Comparison of ENCODE assay signal across 9 mouse cellular contexts in the genomic region with DNA sequence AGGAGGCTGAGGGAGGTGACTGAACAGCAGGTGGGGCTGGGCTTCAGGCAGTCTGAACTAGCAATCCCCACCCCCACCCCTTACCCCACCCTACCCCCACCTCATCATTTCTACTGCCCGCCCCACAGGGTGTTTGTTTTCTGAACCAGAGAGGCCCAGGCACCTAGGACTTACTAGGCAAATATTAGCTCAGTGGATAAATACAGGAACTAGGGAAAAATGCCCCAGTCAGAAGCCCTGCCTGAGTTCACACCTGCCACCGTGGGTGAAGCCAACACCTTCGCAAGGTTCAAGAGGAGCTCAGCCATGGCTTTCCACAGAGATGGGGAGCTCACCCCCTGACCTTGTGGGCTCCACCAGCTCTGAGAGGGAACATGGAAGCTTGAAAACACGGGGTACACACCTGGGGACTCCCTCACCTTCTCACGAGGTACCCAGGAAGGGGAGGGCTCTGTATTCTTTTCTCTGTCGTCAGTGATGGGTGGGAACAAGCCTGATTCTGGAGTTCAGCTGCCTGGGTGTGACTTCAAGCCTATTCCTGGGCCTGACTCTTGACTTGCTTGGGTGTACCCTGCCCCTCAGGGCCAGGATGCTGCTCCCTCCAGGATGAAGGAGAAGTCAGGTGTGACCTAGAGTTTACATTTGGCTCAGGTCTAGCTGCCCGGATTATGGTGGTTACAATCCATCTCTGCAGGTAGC. TPM values are rescaled to one million over a fixed set of nuclear protein-coding genes. Genes with fewer than 3 reads are reported as not detected.
A peak's percentile ranks its signal among the peaks of the same experiment; 100 is the strongest.
DNase-seq lines count a peak whose midpoint lies in the region; ATAC-seq and TF ChIP-seq lines count a peak whose summit lies in the region.
"Had no signal": no experiment of that assay in that cellular context is flagged by ENCODE, and none has a peak within 500 bp of the region (broad histone marks: within the 10 kb centered on the region; RNA-seq: fewer than 3 reads in every experiment).

A gene (plus strand): TSS at position 285 of the 699 bp plus-strand sequence.

- H3K4me2 ChIP-seq in forebrain, embryonic 15.5 days (replicated peaks) = no peak within 1 kb of the TSS
- H3K4me2 ChIP-seq in intestine, postnatal 0 days (replicated peaks; ENCODE audit: low read depth) = no peak within 1 kb of the TSS; the same call in 1 of the 2 replicates
- no peak within 1 kb of the TSS for H3K4me2 ChIP-seq in limb, embryonic 15.5 days
- no peak within 1 kb of the TSS for H3K4me2 ChIP-seq in neural tube, embryonic 13.5 days

- no peak for ATAC-seq in forebrain, embryonic 15.5 days (replicated peaks)
- peak; percentile 67 for ATAC-seq in intestine, postnatal 0 days
- no peak for ATAC-seq in limb, embryonic 15.5 days (ENCODE audit: insufficient number of reproducible peaks, low FRiP score, low TSS enrichment, low read depth)
- ATAC-seq in neural tube, embryonic 13.5 days (ENCODE audit: low read depth) = no peak

- H3K36me3 ChIP-seq in forebrain, embryonic 15.5 days = no peaks in the 10 kb centered on the region
- no peaks in the 10 kb centered on the region for H3K36me3 ChIP-seq in intestine, postnatal 0 days (ENCODE audit: control insufficient read depth, insufficient read depth)
- H3K36me3 ChIP-seq in limb, embryonic 15.5 days = no peaks in the 10 kb centered on the region
- H3K36me3 ChIP-seq in neural tube, embryonic 13.5 days = no peaks in the 10 kb centered on the region

- no peak for DNase-seq in lung, adult 2 months
- no peak for DNase-seq in lung, postnatal 14 days
- no peak for DNase-seq in ovary, postnatal 10 days (ENCODE audit: low spot score)
- no peak for DNase-seq in spleen, adult 18-20 months

- H3K27ac ChIP-seq in forebrain, embryonic 15.5 days (replicated peaks) = no peak within 1 kb of the TSS
- peak within 1 kb of the TSS; percentile 66 for H3K27ac ChIP-seq in intestine, postnatal 0 days (ENCODE audit: low read depth, low read length)
- no peak within 1 kb of the TSS for H3K27ac ChIP-seq in limb, embryonic 15.5 days
- no peak within 1 kb of the TSS for H3K27ac ChIP-seq in neural tube, embryonic 13.5 days (replicated peaks)
- H3K27ac ChIP-seq: macrophage had no signal

- TF ChIP-seq POLR2A in lung, adult 2 months (IDR thresholded peaks at IDR 0.05; ENCODE audit: borderline replicate concordance, extremely low read depth, low read depth, low read length) = no peak

- 31% methylated on average over 7 of the region's 7 CpGs for WGBS in lung, adult 2 months
- 63% methylated on average over 7 of the region's 7 CpGs for WGBS in forebrain, embryonic 15.5 days
- WGBS in intestine, postnatal 0 days = 27% methylated on average over 7 of the region's 7 CpGs
- 37% methylated on average over 7 of the region's 7 CpGs for WGBS in limb, embryonic 15.5 days
- 56% methylated on average over 7 of the region's 7 CpGs for WGBS in neural tube, embryonic 13.5 days

- H3K9me3 ChIP-seq in forebrain, embryonic 15.5 days = no peaks in the 10 kb centered on the region
- H3K9me3 ChIP-seq in intestine, postnatal 0 days (ENCODE audit: control insufficient read depth) = no peaks in the 10 kb centered on the region
- H3K9me3 ChIP-seq in limb, embryonic 15.5 days = no peaks in the 10 kb centered on the region
- no peaks in the 10 kb centered on the region for H3K9me3 ChIP-seq in neural tube, embryonic 13.5 days

- TF ChIP-seq CTCF in lung, adult 2 months (IDR thresholded peaks at IDR 0.05; ENCODE audit: insufficient read depth, low read length) = no peak
- 0 out of 2 replicates have a peak, but pooled peaks have one; percentile 11 for TF ChIP-seq CTCF in intestine, postnatal 0 days (IDR thresholded peaks at IDR 0.05; ENCODE audit: low read depth)

- no peaks in the 10 kb centered on the region for H3K27me3 ChIP-seq in forebrain, embryonic 15.5 days
- H3K27me3 ChIP-seq in intestine, postnatal 0 days (replicated peaks; ENCODE audit: control insufficient read depth, insufficient read depth, low read length) = no peaks in the 10 kb centered on the region
- 0 out of 2 replicates have a peak, but pooled peaks cover 4% of the 10 kb centered on the region for H3K27me3 ChIP-seq in limb, embryonic 15.5 days
- no peaks in the 10 kb centered on the region; the same call in 1 of the 2 replicates for H3K27me3 ChIP-seq in neural tube, embryonic 13.5 days

- H3K9ac ChIP-seq in forebrain, embryonic 15.5 days (replicated peaks) = no peak within 1 kb of the TSS
- H3K9ac ChIP-seq in intestine, postnatal 0 days (ENCODE audit: low read depth, low read length) = no peak within 1 kb of the TSS
- H3K9ac ChIP-seq in limb, embryonic 15.5 days = no peak within 1 kb of the TSS
- H3K9ac ChIP-seq in neural tube, embryonic 13.5 days = no peak within 1 kb of the TSS

- peaks cover 2% of the 10 kb centered on the region; the same call in 1 of the 2 replicates for H3K4me1 ChIP-seq in lung, adult 2 months (ENCODE audit: control insufficient read depth, insufficient read depth, low read length)
- peaks cover 25% of the 10 kb centered on the region for H3K4me1 ChIP-seq in forebrain, embryonic 15.5 days
- no peaks in the 10 kb centered on the region for H3K4me1 ChIP-seq in intestine, postnatal 0 days (replicated peaks; ENCODE audit: control insufficient read depth, insufficient read depth, low read length)
- H3K4me1 ChIP-seq in limb, embryonic 15.5 days = peaks cover 22% of the 10 kb centered on the region
- H3K4me1 ChIP-seq in neural tube, embryonic 13.5 days (replicated peaks) = peaks cover 27% of the 10 kb centered on the region

- no peak within 1 kb of the TSS for H3K4me3 ChIP-seq in lung, adult 2 months (replicated peaks; ENCODE audit: extremely low read depth, low read depth, low read length)
- H3K4me3 ChIP-seq in forebrain, embryonic 15.5 days = no peak within 1 kb of the TSS
- H3K4me3 ChIP-seq in intestine, postnatal 0 days (ENCODE audit: low read depth, low read length) = no peak within 1 kb of the TSS
- H3K4me3 ChIP-seq in limb, embryonic 15.5 days = no peak within 1 kb of the TSS
- no peak within 1 kb of the TSS for H3K4me3 ChIP-seq in neural tube, embryonic 13.5 days

RNA-seq across cellular contexts. Expression of the gene that starts here (rescaled TPM):
- polyA plus RNA-seq in lung, adult 2 months (2012; rRNA removed) = 192 and 233 TPM in 2 replicates
- 135 and 140 TPM in 2 replicates for polyA plus RNA-seq in forebrain, embryonic 15.5 days (2015; fragmentation: Nextera tagmentation; extraction: Ambion mirVana)
- polyA plus RNA-seq in intestine, postnatal 0 days (2015; fragmentation: Nextera tagmentation; extraction: Ambion mirVana) = 22.3 and 22.7 TPM in 2 replicates
- 23.2 and 25.0 TPM in 2 replicates for polyA plus RNA-seq in limb, embryonic 15.5 days (2015; fragmentation: Nextera tagmentation; extraction: Ambion mirVana)
- polyA plus RNA-seq in neural tube, embryonic 13.5 days (2015; fragmentation: Nextera tagmentation; extraction: Ambion mirVana) = 160 and 168 TPM in 2 replicates
